Mouse (Mus musculus): ENCODE data around the gene Tmc6.
"Not testable (repeated sequence)": the region's sequence is repeated elsewhere in the genome, so short reads cannot be mapped to it uniquely, and the experiment has no call there.

Gene Tmc6

DNA sequence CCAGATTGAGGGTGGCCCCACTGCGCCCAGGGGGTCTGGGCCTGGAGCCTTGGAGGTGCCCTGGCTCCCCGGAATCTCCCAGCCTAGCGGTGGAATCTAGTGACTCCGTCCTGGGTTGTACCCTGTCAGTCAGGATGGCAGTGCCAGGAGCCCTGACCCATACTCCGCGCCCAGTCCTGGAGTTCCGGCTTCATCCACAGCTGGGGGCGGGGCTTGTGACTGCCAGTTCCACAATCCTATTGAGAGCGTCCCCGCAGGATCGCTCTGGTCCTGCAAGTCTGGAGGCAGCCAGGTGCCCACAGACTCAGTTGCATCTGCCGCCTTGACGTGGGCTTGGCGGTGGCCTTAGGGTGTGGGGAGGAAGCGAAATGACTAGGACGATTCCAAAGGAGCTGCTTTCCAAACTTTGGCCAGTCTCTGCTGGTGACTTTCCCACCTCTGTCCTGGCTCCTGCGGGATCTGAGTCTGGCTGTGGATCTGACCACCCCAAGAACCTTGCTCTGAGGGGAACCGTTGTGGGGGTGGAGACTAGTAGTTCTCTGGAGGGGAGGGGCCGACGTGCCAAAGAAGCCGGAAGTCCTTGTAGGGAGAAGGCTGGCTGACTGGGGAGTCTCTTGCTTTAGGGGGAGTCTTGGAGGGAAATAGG lies 28.5 kb upstream of the Tmc6 start:
- DNase-seq, result peak; percentile 38 to 50

DNA sequence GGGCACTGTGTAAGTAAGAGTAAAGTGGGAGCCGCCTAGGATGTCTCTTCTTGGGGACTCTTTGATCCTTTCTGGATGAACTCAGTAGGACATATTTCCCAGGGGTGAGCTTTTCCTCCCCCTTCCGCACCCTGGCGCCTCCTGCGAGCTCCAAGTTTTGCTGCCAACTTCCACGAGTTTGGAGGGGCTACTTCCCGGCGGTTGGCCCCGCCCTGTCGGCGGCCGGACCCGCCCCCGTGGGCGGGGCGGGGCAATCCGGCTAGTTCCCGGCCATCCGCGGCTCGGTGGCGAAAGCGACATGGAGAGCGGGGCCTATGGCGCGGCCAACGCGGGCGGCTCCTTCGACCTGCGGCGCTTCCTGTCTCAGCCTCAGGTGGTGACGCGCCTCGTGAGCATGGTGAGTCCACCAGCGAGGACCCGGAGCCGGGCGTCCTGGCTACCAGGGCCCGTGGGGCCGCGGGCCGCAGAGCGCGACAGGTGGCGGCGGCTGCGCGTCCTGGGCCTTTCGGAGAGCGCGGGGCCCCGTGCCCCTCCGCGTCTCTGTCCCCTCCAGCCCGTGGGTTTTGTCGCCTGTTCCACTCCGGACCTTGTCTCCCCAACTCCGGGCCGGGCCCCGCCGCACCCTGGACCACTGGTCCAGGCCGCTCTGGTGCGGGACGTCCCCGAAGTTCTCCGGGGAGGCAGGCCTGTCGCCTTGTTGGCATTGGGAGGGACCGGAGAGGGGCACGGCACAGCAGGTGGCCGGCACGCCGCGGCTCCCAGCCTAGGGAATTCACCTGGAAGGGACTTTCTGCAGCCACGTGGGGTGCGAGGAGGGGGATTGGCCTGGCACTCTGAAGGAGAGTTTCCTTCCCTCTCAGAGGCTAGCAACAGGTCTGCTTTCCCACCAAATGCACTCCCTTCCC lies 27.7 kb upstream of the Tmc6 start, which contains the start of the genes Gm20708 and Syngr2:
Gene Gm20708 (plus strand): TSS at position 262 of the 905 bp plus-strand sequence.
Gene Syngr2 (plus strand): TSS at position 262 of the 905 bp plus-strand sequence.
- peak in 1 of 2 experiments; percentile 29 for DNase-seq

DNA sequence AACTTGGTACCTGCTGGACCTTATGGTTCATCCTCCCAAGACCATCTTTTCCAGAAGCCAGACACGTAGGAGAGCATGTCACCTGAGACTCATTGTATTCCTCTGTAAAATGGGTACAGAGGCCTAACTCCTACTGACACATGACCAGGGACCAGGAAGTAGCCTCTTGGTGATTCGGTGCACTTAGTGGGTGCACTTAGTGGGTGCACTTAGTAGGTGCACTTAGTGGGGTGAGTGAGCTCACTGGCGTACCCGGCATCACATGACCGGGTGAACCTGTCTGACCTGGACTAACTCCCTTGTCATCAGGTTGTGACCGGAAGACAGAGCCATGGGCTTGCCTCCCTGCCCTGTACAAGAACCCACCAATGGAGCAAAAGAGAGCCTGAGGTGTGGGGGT lies 24.8 kb upstream of the Tmc6 start:
- DNase-seq, result no peak

DNA sequence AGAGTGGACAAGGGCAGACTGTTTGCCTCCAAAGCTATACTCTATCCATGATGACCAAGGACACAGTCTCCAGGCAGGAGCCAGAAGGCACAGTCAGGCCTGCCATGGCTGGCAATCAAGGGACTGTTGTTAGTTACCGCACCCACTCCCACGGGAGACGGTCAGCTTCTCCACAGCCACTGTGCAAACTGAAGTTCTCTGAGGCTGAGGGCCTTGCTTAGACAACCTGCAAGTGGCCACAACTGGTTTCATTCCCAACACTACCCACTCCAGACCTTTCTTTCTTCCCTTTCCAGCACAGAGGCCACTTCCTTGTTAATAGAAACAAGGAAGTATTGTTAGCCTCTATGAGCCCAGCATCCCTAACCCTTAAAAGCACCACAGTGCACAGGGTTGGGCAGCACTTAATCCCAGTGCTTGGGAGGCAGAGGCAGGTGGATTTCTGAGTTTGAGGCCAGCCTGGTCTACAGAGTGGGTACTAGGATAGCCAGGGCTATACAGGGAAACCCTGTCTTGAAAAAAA lies 21.2 kb upstream of the Tmc6 start:
- DNase-seq, result no peak

DNA sequence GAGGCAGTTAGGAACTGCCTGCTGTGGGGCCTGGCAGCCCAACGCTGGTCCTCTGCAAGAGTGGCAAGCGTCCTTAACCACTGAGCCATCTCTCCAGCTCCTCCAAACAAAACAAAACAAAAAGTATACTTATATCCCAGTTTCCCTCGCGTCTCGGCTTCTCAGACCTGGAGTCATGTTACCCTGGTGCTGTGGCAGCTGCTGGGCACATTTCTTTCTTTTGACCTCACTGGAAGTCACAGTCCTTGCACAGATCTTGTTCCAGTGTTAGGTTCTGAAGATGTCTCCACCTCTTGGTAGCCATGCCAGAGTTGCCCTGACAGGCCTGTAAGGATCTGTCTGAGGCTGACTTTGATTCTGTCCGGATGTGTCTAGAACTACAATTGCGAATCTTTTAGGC lies 19.7 kb upstream of the Tmc6 start:
- no peak for DNase-seq

DNA sequence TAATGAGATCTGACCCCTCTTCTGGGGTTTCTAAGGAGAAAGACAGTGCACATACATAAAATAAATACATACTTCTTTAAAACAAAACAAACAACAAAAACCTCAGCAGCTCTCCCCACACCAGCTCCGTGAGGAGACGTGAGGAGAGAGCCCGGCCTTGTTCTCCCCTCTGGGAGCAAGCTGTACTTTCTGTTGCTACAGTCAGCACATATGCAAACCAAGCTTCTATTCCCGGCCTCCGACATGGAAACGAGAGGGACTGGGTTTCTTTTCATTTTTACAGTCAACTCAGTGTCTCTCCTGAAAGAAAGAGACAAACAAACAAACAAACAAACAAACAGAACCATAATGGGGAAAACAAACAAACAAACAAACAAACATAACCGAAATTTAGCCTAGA lies 18.0 kb upstream of the Tmc6 start:
- DNase-seq, result no peak

DNA sequence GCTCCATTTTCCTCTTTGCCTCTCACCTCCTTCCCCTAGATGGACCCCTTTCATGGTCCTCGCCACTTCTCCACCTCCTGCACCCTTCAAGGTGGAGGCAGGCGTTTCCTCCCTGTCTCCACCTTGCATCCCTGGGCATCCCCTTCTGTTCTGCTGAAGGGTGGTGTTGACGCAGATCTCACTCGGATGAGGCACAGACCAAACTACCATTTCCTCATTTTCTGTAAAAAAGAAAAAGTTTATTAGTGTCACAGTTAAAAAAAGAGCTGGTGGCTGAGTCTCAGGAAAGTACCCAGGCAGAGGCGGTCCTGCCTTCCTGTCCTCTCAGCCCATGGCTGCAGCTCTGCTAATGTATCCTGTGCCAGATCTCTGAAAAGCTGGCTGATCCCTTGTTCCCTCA lies 17.2 kb upstream of the Tmc6 start:
- no peak for DNase-seq

DNA sequence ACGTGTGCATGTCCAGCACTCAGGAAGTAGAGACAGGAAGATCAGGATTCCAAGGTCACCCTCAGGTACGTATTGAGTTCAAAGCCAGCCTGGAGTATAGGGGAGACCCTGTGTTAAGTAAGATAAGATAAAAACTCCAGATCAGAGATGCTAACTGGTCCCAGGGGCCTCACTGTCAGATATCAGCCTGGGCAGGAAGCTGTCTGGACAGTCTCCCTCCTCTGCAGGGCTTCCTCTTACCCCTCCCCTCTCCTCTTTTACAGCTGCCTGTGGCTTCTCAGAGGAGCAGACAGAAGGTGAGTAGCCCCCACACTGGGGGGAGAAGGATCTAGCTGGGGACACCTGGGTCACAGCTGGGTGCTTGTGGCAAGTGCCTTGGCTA lies 16.2 kb upstream of the Tmc6 start:
- DNase-seq, result no peak

DNA sequence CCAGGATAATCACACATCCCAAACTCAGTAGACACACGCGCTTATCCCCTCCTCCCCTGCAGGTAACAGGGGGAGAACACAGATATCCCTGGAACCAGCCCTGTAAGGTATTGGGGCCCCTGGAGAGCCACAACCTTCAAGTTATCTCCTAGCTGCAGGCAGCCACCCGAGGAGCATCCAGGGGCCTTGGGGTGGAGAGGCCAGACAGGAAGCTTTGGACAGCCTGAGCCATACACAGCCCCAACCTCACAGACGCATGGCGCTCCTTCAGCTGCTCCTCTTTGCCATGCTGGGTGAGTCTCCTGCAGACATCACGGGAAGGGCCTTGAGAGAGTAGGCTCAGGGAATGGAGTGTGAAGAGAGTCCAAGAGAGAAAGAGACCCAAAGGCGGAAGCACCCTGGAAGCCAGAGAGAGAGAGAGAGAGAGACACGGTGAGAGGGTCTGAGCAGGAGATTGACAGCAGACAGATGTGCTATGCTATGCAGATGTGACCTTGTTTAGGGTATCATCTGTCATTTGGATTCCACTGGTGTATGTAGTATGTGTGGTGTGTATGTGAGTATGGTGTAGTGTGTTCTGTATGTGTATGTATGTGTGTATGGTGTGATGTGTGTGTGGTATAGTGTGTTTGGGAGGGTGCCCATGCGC lies 15.6 kb upstream of the Tmc6 start, which contains the start of gene 6030468B19Rik:
Gene 6030468B19Rik (plus strand): TSS at position 150 of the 649 bp plus-strand sequence.
- no peak for DNase-seq

DNA sequence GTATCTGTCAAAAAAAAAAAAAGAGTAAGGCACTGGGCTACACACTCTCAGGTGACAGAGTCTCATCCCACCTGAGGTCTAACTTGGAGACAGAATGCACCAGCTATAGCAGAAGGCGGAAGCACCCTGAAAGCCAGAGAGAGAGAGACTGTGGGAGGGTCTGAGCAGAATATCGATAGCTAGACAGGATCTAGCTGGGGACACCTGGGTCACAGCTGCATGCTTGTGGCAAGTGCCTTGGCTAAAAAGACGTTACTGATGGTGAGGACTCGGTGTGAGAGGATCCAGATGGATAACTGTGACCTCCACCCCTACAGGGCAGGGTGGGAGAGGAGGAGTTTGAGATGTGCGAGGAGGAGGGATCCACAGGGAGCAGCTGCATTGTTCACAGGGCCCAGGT lies 15.0 kb upstream of the Tmc6 start:
- no peak for DNase-seq

DNA sequence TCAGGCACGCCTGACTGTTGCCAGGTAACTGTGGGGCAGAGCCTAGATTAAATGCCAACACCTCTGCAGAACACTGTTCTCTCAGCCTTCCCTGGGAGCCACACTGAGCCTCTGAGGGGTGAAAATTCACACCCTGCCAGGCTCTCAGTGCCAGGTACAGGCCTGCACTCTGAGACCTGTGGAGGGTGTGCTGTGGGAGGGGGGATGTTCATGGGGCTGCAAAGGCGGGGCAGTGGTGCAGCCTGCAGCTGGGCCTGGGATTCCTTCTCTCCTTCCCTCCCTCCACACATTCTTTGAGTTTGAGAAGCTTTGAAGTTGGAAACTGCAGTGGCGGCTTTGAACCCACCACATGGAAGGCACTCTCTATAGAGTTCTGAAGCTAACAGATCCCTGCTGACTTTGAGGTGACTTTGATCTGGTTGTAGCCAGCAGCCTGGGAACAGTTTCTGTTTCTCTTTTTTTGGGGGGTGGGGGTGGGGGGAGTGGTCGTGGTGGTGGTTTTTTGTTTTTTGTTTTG lies 12.1 kb upstream of the Tmc6 start:
- DNase-seq, result no peak

DNA sequence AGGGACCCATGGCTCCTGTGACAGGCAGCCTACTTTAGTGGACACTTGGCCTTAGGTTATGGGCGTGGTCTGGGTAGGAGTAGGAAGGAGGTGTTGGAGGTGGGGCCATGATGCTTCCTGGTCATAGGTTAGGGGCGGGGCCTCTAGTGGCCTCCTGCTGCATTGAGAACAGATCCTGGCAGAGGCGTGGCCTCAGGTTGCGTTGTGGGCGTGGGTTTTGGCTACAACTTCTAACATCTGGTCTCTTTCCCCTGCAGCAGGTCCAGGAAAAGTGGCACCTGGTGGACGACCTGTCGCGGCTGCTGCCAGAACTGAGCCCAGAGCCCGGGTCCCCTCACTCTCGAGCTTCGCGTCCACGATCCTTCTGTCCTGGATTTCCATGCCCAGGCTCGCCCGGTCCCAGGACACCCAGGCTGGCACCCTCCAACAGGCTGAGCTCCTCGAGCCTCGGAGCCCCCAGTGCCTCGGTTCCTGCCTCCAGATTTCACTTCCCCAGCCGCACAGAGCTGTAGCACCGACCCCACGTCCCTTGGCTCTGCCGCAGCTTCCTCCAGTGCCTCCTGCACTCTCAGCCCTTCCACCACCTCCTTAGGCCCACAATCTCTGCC lies 10.4 kb upstream of the Tmc6 start:
- DNase-seq, result no peak

DNA sequence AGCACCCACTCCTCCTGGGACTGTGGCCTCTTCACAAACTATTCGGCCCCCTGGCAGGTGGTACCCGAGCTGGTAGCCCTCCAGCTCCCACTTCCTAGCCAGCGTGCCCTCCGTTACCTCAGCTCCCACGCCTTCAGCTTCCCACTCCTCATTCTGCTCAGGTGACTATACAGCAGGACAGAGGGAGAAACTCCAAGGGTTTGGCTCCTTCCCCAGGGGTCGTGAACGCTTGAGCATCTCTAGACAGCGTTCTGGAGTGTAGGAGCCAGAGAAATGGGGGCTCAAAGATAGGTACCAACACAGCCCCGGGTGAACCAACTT lies 9.4 kb upstream of the Tmc6 start:
- DNase-seq, result no peak

DNA sequence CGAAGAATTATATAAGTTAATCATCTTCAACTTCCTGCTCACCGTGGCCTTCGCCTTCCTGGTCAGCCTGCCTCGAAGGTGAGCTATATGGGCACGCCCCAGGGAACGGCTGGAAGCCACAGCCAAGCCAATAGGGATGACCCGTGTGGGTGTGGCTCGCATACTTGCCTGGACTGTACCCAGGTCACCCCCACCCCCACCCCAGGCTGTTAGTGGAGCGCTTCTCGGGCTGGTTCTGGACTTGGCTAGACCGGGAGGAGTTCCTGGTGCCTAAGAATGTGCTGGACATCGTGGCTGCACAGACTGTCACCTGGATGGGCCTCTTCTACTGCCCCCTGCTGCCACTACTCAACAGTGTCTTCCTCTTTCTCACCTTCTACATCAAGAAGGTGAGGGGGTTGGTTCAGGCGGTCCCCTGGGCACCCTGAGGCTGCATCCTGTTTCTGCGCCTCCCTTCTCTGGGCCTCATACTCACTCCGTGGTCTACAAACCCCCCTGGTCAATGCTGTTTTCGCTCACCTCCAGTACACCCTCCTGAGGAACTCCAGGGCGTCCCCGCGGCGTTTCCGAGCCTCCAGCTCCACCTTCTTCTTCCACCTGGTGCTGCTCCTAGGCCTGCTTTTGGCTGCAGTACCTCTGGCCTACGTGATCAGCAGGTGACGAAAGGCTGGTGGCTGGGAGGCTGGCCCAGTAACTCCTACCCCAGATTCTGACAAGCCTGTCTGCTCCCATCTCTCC lies 8.9 kb upstream of the Tmc6 start:
- no peak for DNase-seq

DNA sequence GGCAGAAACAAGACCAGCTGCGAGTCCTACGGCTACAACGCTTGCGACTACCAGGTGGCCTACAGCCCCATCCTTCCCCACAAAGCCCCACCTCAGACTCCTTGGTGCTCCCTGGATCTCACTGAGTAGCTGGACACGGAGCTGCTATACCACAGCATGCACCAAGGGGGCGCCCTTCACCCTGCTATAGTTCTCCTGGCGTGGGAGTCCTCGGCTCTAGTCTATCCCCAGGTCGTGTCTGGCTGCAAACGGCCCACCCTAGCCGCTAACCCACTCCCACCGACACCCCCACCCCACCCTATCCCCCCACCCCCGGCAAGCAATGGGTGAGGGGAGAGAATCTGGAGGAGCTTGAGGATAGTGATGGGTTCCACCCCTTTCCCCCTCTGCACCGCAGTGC lies 8.3 kb upstream of the Tmc6 start:
- peak; percentile 52 to 59 for DNase-seq

DNA sequence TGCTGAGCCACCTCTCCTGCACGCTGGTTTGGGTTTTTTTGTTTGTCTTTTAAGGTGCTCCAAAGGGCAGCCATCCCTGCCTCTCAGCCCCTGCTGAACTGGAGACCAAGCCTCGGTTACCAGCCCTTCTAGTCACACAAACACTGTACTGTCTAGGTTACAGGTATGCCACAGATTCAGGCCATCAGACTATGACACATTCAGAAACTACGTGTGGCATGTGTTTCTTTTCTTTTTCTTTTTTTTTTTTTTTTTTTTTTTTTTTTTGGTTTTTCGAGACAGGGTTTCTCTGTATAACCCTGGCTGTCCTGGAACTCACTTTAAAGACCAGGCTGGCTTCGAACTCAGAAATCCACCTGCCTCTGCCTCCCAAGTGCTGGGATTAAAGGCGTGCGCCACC lies 6.5 kb upstream of the Tmc6 start:
- DNase-seq, result not testable (repeated sequence)

DNA sequence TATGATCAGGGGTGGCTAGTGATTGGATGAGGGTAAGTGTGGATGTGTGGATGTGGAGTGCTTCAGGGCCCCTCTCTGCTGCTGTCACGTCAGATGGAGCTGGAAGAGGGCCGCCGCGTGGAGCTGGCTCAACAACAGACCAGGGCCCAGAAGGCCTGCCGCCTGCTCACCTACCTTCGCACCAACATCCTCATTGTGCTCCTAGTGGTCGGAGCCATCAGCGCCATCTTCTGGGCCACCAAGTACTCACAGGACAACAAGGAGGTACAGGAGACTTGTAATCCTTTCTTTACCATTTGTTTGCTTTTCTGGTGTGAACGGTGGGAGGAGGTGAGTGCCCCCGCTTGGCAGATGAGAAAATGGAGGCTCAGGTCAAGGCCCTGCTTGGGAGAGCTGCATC lies 4.3 kb upstream of the Tmc6 start:
- peak; percentile 72 for DNase-seq

DNA sequence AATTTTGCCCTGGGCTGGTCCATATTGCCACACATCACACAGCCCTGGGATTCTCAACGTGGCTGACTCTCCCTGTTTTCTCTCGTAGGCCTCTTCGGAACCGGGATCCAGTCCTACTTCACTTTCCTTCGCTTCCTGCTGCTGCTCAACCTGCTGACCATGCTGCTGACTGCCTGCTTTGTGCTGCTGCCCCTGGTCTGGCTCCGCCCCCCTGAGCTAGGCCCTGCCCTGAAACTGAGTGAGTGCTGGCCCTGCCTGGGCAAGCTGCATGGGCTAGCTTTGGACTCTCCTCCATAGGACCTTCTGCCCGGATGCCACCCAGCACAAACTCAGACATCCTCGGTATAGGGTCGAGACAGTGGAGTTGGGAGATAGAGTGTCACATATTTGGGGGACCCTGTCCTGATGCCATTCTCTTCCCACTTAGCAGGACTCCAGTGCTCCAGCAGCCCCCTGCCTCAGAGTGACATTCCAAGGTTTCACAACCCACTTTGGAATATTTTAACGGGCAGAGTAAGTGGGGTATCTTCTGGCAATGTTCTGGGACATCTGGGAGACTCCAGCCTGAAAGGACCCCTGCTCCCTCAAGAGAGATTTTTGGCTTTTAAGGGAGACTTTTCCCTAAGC lies 1.8 kb upstream of the Tmc6 start:
- no peak for DNase-seq

DNA sequence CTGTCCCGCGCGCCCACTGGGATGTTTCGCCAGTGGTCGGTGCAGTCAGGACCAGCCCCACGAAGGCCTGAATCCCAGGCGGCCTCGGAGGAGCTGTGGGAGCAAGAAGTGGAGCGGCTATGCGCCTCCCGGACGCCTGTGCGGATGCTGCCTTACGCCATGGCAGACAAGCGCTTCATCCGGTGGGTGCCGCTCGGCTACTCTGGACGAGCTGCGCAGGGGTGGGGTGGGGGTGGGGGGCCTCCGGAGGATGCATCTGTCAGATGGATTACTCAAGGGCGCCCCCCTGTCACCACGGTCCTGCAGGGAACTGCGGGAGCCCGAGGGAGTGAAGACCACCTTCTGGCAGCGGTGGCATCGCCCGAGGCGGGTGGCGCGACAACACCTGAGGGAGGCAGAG lies 1.1 kb upstream of the Tmc6 start:
- DNase-seq, result peak in 1 of 2 experiments; percentile 47

DNA sequence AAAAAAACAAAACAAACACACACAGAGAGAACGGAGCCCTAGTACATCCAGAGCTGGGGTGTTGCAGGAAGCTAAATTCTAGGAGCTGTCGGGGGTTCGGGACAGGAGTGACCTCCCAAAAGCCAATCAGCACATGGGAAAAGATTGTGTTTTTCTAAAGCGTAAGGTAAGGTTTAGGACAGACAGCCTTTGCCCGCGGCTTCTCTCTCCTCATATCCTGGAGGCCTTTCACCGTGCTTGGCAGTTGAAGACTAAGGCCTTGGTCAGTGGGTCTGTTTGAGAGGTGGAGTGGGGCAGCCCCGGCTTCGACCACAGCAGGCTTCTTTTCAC lies 672 bp upstream of the Tmc6 start:
- no peak for DNase-seq

DNA sequence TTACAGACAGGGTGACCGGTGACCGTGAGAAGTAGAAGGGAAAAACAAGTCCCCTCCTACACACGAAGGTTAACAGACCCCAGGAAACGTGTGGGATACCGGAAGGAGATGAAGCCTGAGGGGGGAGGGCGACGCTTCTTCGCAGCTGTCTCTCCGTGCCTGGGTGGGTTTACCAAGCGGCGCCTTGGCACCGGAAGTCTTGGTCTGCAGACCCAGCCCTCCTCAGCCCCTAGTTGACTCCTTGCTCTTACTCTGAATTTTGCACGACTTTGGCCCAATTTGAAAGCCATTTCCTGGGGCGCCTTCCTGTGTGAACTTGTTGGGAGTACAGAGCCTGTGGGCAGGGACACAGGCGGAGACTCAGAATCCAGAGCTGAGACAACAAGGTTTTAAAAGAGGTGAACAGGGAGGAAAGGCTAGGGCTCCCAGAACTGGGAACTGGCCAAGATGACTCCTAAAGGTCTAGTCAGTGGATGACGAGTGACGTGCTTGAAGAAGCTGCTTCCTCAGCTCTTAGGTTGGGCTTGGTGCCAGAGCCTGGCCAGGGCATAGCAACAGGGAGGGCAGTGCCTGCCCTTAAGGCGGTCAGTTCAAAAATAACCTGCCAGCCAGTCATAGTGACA lies 688 bp downstream of the Tmc6 start:
- DNase-seq, result no peak
